Mouse (Mus musculus) MEL (cell line): ENCODE data around the gene Tst.

Source experiments
- CTCF ChIP-seq, 3 experiments: IDR thresholded peaks in 2 of 3; conservative IDR thresholded peaks in 1 of 3; 2 replicates each; pipeline ENCODE4 v1.5.1; 2011 to 2012; ENCODE audit warnings: low read length in 3 of 3, low read depth in 2 of 3, mild to moderate bottlenecking in 2 of 3, improper control_type of control experiment in 1 of 3, inconsistent platforms in 1 of 3, mixed read lengths in 1 of 3, moderate library complexity in 1 of 3; ENCODE audit not compliant: control insufficient read depth in 1 of 3, insufficient read depth in 1 of 3, poor library complexity in 1 of 3, severe bottlenecking in 1 of 3
- EP300 ChIP-seq, 2 experiments: IDR thresholded peaks; 2 replicates each; pipeline ENCODE4 v1.6.1; 2011; ENCODE audit warnings: improper control_type of control experiment in 2 of 2, low read length in 2 of 2, low read depth in 1 of 2, mild to moderate bottlenecking in 1 of 2
- ETS1 ChIP-seq: IDR thresholded peaks from 2 replicates; pipeline ENCODE4 v1.6.1; 2012; ENCODE audit warnings: low read depth, mild to moderate bottlenecking, inconsistent platforms, low read length, improper control_type of control experiment, moderate library complexity
- GATA1 ChIP-seq: IDR thresholded peaks from 2 replicates; pipeline ENCODE4 v1.6.1; 2011; ENCODE audit warnings: low read depth, low read length, improper control_type of control experiment
- MXI1 ChIP-seq: IDR thresholded peaks from 2 replicates; pipeline ENCODE4 v1.6.1; 2011; ENCODE audit warnings: mild to moderate bottlenecking, low read depth, low read length, improper control_type of control experiment
- POLR2A ChIP-seq, 2 experiments: IDR thresholded peaks; 2 replicates each; pipeline ENCODE4 v1.6.1; 2011 to 2012; ENCODE audit warnings: low read length in 2 of 2, mild to moderate bottlenecking in 2 of 2, control low read depth in 1 of 2, improper control_type of control experiment in 1 of 2, low read depth in 1 of 2, moderate library complexity in 1 of 2; ENCODE audit not compliant: control insufficient read depth in 1 of 2, insufficient read depth in 1 of 2, poor library complexity in 1 of 2
- RAD21 ChIP-seq: IDR thresholded peaks from 2 replicates; pipeline ENCODE4 v1.6.1; 2011; ENCODE audit warnings: mild to moderate bottlenecking, low read depth, low read length, improper control_type of control experiment
- RCOR1 ChIP-seq: IDR thresholded peaks from 2 replicates; pipeline ENCODE4 v1.6.1; 2012; ENCODE audit warnings: low read depth, mild to moderate bottlenecking, inconsistent platforms, low read length, improper control_type of control experiment
- SIN3A ChIP-seq: IDR thresholded peaks from 2 replicates; pipeline ENCODE4 v1.6.1; 2012; ENCODE audit warnings: low read length, improper control_type of control experiment, inconsistent platforms
- TAL1 ChIP-seq: IDR thresholded peaks from 2 replicates; pipeline ENCODE4 v1.6.1; 2012; ENCODE audit warnings: mild to moderate bottlenecking, inconsistent platforms, low read length, moderate library complexity, mixed read lengths

DNA sequence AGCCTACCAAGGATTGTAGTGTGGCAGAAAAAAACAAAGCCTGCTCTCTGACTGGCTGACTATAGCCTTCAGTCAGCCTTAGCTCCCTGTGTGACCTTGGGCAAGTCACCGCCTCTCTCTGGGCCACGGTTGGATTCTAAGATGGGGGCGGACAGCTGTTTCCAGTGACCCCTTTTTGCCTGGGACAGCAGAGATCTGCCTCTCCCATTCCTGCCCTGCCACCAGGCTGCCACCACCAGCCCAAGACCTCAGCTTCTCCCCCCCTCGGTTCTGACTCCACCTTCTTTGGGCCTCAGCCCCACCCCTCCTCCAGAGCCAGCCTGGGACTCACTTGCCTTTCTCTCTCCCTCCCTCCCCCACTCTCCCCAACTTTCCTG lies 32.3 kb upstream of the Tst start:
- TF ChIP-seq EP300 (IDR thresholded peaks at IDR 0.05; ENCODE audit: low read depth in 1 of 2, low read length in 2 of 2) = no peak
- no peak for TF ChIP-seq TAL1
- TF ChIP-seq MXI1 = no peak
- TF ChIP-seq SIN3A = no peak
- TF ChIP-seq CTCF (IDR thresholded peaks at IDR 0.05 in 2 of 3, conservative IDR thresholded peaks at IDR 0.05 in 1 of 3; ENCODE audit: control insufficient read depth in 1 of 3, insufficient read depth in 1 of 3, low read depth in 2 of 3, low read length in 3 of 3, poor library complexity in 1 of 3, severe bottlenecking in 1 of 3) = no peak
- no peak for TF ChIP-seq RCOR1
- TF ChIP-seq POLR2A (IDR thresholded peaks at IDR 0.05; ENCODE audit: control insufficient read depth in 1 of 2, insufficient read depth in 1 of 2, low read depth in 1 of 2, low read length in 2 of 2, poor library complexity in 1 of 2) = no peak
- TF ChIP-seq GATA1 = no peak
- no peak for TF ChIP-seq ETS1
- no peak for TF ChIP-seq RAD21
